Mouse (Mus musculus): ENCODE data around the gene Ccne1. TPM values are rescaled to one million over a fixed set of nuclear protein-coding genes. Genes with fewer than 3 reads are reported as not detected.

Ccne1 gene
- polyA plus RNA-seq, 1 experiment: 58.5 TPM

- no peak for TF ChIP-seq POLR2A (IDR thresholded peaks at IDR 0.05; ENCODE audit: borderline replicate concordance, control insufficient read depth, low read depth, low read length)
- TF ChIP-seq CTCF (IDR thresholded peaks at IDR 0.05; ENCODE audit: control insufficient read depth, insufficient read depth, low read length): no peak
- Histone ChIP-seq H3K27ac (ENCODE audit: control insufficient read depth, insufficient read depth, low read depth, low read length, poor library complexity) (no peak overlapping the region), H3K4me1 (ENCODE audit: control insufficient read depth, insufficient read depth, low read length) (no peaks in the 10 kb centered on the region), H3K4me3 (replicated peaks; ENCODE audit: control insufficient read depth, low read depth, low read length) (no peak overlapping the region)
- WGBS: 18% methylated on average over 14 of the region's 14 CpGs
These were observed 32.8 kb downstream of the Ccne1 start for GRCm38 (mm10) chr7:38074514-38074913.

DNA sequence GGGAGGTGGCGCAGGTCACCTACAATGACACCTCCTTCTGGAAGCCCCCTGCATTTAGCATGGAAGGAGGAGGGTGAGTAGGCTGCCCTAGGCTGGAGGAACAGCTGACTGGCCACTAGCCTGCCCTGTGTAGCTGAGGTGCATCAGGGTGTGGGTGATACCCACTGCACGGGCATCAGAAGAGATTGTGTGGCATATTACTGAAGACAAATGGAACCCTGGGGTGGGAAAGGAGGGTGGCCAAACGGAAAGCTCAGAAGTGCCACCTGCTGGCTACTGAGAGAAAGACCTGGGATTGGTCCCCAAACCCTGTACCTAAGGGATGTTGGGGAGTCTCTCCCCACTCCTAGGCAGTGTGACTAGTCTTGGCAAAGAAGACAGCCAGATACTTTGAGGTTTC, 33.6 kb downstream of the Ccne1 start:
- TF ChIP-seq CTCF (IDR thresholded peaks at IDR 0.05; ENCODE audit: control insufficient read depth, insufficient read depth, low read length): peak; percentile 52
- no peak for TF ChIP-seq POLR2A (IDR thresholded peaks at IDR 0.05; ENCODE audit: borderline replicate concordance, control insufficient read depth, low read depth, low read length)
- Histone ChIP-seq H3K4me3 (replicated peaks; ENCODE audit: control insufficient read depth, low read depth, low read length) (no peak overlapping the region), H3K4me1 (ENCODE audit: control insufficient read depth, insufficient read depth, low read length) (no peaks in the 10 kb centered on the region), H3K27ac (ENCODE audit: control insufficient read depth, insufficient read depth, low read depth, low read length, poor library complexity) (no peak overlapping the region)
- 23% methylated on average over 3 of the region's 3 CpGs for WGBS

DNA sequence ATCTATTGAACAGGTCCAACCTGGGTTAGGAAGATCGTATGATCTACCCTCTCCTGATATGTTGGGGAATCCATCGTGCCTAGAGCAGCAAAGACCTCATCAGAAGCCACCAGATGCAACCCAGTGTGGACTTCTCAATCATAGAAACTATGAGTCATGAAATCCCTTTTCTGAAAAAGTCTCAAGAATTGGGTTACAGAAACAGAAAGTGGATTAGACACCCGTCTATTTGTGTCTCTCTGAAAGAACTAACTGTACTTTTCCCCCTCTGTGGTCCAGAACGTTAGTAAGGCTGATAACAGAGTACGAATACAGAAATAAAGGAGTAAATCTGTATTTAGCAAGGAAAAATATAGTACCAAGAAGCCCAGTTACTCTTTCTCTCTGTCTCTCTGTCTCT, 36.3 kb downstream of the Ccne1 start:
- WGBS: 42% methylated on average over 5 of the region's 5 CpGs
- H3K4me1 ChIP-seq (ENCODE audit: control insufficient read depth, insufficient read depth, low read length): no peaks in the 10 kb centered on the region
- TF ChIP-seq CTCF (IDR thresholded peaks at IDR 0.05; ENCODE audit: control insufficient read depth, insufficient read depth, low read length) (no peak), POLR2A (IDR thresholded peaks at IDR 0.05; ENCODE audit: borderline replicate concordance, control insufficient read depth, low read depth, low read length) (no peak)

GRCm38 (mm10) chr7:38070663-38071062, 36.7 kb downstream of the Ccne1 start:
- Histone ChIP-seq H3K4me3 (replicated peaks; ENCODE audit: control insufficient read depth, low read depth, low read length) (no peak overlapping the region), H3K4me1 (ENCODE audit: control insufficient read depth, insufficient read depth, low read length) (no peaks in the 10 kb centered on the region), H3K27ac (ENCODE audit: control insufficient read depth, insufficient read depth, low read depth, low read length, poor library complexity) (no peak overlapping the region)
- TF ChIP-seq CTCF (IDR thresholded peaks at IDR 0.05; ENCODE audit: control insufficient read depth, insufficient read depth, low read length): no peak
- no peak for TF ChIP-seq POLR2A (IDR thresholded peaks at IDR 0.05; ENCODE audit: borderline replicate concordance, control insufficient read depth, low read depth, low read length)
- WGBS: 23% methylated on average over 2 of the region's 2 CpGs

More for the DNA sequence above, 36.3 kb downstream of the Ccne1 start:
- Histone ChIP-seq H3K4me3 (replicated peaks; ENCODE audit: control insufficient read depth, low read depth, low read length) (no peak overlapping the region), H3K27ac (ENCODE audit: control insufficient read depth, insufficient read depth, low read depth, low read length, poor library complexity) (no peak overlapping the region)

- WGBS: 33% methylated on average over 4 of the region's 4 CpGs
- no peak overlapping the region for H3K4me3 ChIP-seq (replicated peaks; ENCODE audit: control insufficient read depth, low read depth, low read length)
- TF ChIP-seq POLR2A (IDR thresholded peaks at IDR 0.05; ENCODE audit: borderline replicate concordance, control insufficient read depth, low read depth, low read length) (no peak), CTCF (IDR thresholded peaks at IDR 0.05; ENCODE audit: control insufficient read depth, insufficient read depth, low read length) (no peak)
- H3K4me1 ChIP-seq (ENCODE audit: control insufficient read depth, insufficient read depth, low read length): peaks cover 1% of the 10 kb centered on the region; the same call in 1 of the 2 replicates
- no peak overlapping the region for H3K27ac ChIP-seq (ENCODE audit: control insufficient read depth, insufficient read depth, low read depth, low read length, poor library complexity)
These were observed 42.9 kb downstream of the Ccne1 start for GRCm38 (mm10) chr7:38064431-38064830.

DNA sequence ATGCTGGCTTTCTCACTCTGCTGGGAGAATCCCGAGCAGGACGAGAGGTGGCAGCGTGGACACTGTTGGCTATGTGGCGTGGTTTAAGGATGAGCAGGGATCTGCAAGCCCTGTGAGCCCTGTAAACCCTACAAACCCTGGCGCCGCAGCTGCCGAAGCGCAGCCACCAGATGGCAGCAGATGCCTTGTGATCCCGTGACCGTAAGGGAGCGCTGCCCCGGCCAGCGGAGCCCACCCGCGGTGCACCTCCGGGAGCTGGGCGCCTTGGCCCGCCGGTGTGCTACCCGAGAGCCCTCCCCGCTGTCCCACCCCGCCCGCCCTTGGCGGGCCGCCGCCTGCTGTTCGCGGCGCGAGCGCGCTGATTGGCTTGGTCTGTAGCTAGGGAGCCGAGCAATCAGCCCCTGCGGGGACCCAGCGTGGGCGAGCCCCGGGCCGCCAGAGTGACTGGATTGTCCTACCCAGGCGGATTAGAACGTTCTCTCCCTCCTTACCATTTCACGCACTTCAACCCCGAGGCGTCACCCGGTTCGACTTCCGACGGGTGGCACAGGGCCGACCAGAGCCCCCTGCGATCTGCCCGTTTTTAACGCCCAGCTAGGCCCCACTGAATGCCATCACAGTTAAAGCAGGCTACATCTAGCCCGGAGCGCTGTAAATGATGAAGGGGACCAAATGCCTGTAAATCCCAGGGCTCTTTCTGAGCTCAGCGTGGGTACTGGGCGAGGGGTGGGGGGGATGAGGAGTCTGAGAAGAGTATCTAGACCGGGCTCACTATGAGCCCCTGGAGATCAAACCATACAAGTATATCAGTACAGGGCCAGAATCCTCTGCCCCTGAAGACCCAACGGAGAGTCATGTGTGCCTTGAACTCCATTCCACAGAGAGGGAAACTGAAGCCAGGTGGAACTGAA, 46.0 kb downstream of the Ccne1 start:
- H3K4me1 ChIP-seq (ENCODE audit: control insufficient read depth, insufficient read depth, low read length): peaks cover 1% of the 10 kb centered on the region; the same call in 1 of the 2 replicates
- 3% methylated on average over 56 of the region's 57 CpGs for WGBS
- TF ChIP-seq CTCF (IDR thresholded peaks at IDR 0.05; ENCODE audit: control insufficient read depth, insufficient read depth, low read length) (peak; percentile 93), POLR2A (IDR thresholded peaks at IDR 0.05; ENCODE audit: borderline replicate concordance, control insufficient read depth, low read depth, low read length) (no peak)
- peak overlapping the region; percentile 29 for H3K4me3 ChIP-seq (replicated peaks; ENCODE audit: control insufficient read depth, low read depth, low read length)
- H3K27ac ChIP-seq (ENCODE audit: control insufficient read depth, insufficient read depth, low read depth, low read length, poor library complexity): no peak overlapping the region

- Histone ChIP-seq H3K4me3 (replicated peaks; ENCODE audit: control insufficient read depth, low read depth, low read length) (no peak overlapping the region), H3K27ac (ENCODE audit: control insufficient read depth, insufficient read depth, low read depth, low read length, poor library complexity) (no peak overlapping the region), H3K4me1 (ENCODE audit: control insufficient read depth, insufficient read depth, low read length) (peaks cover 1% of the 10 kb centered on the region; the same call in 1 of the 2 replicates)
- 50% methylated on average over 8 of the region's 8 CpGs for WGBS
- TF ChIP-seq CTCF (IDR thresholded peaks at IDR 0.05; ENCODE audit: control insufficient read depth, insufficient read depth, low read length): no peak
These were observed 47.6 kb downstream of the Ccne1 start for GRCm38 (mm10) chr7:38059636-38060330.

- TF ChIP-seq CTCF (IDR thresholded peaks at IDR 0.05; ENCODE audit: control insufficient read depth, insufficient read depth, low read length) (no peak), POLR2A (IDR thresholded peaks at IDR 0.05; ENCODE audit: borderline replicate concordance, control insufficient read depth, low read depth, low read length) (no peak)
- H3K4me1 ChIP-seq (ENCODE audit: control insufficient read depth, insufficient read depth, low read length): no peaks in the 10 kb centered on the region
- 69% methylated on average over 7 of the region's 7 CpGs for WGBS
- H3K4me3 ChIP-seq (replicated peaks; ENCODE audit: control insufficient read depth, low read depth, low read length): no peak overlapping the region
- no peak overlapping the region for H3K27ac ChIP-seq (ENCODE audit: control insufficient read depth, insufficient read depth, low read depth, low read length, poor library complexity)
These were observed 48.2 kb downstream of the Ccne1 start for GRCm38 (mm10) chr7:38059096-38059495.
